Mouse (Mus musculus) layer of hippocampus, adult 2 months (tissue): ENCODE measurements at regions not wholly inside any gene's neighbourhood (a gene's known extent, or its start where the extent isn't known, plus 50 kb on each side); places are given as distances from the start of the nearest gene placed in this dataset.

Source experiments
- DNase-seq, 2 experiments: peaks; one replicate each; pipeline ENCODE4 v3.0.0; 2022; ENCODE audit warnings: low spot score in 2 of 2
- H3K27ac ChIP-seq: fragments of 200-600 bp; 2 replicates; pipeline ENCODE4 v1.8.1; 2022
- H3K4me3 ChIP-seq: fragments of 200-600 bp; 2 replicates; pipeline ENCODE4 v1.8.1; 2022; ENCODE audit warnings: mild to moderate bottlenecking
- CTCF ChIP-seq: fragments of 200-600 bp; conservative IDR thresholded peaks from 2 replicates; pipeline ENCODE4 v1.8.1; 2022; ENCODE audit warnings: antibody characterized with exemption, mild to moderate bottlenecking, moderate library complexity

DNA sequence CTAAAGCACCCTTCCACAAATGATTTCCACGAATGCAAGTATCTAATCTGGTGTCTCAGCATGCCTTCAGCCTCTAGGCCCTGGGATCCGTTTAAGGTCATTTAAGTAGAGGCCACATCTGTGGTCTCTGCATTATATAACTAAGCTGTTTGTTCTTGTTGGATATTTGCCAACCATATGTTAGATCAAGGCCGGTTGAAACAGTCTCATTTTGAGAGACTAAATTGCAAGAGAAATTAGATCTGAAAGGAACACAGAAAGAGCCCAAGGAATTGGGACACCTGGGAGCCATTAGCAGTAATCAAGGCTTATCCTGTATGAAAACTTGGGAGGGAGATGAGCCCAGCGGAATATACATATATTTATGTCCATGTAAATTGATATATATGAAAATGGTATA is 96.6 kb upstream of the Cnot2 start:
- no peak overlapping the region for H3K4me3 ChIP-seq
- TF ChIP-seq CTCF = no peak
- H3K27ac ChIP-seq = no peak overlapping the region
- no peak for DNase-seq

DNA sequence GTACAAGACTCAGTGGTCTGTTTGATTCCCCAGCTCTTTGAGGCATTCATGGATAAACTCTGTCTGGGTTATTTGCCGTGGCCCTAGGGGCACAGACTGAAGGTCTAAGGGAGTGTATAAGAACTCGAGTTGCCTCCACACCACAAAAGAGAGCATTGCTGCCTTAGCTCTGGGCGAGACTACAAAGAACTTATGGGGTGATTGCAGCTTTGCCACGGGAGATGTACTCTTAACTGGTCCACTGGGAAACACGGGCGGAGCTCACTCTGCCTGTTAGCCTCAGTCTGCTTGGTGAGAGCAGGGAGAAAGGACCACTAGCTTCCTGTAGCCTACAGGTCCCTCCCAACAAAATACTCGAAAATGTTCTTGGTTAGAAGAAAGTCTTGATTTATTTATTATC is 93.9 kb upstream of the Cnot2 start:
- no peak for DNase-seq
- Histone ChIP-seq H3K27ac (no peak overlapping the region), H3K4me3 (no peak overlapping the region)
- no peak for TF ChIP-seq CTCF

DNA sequence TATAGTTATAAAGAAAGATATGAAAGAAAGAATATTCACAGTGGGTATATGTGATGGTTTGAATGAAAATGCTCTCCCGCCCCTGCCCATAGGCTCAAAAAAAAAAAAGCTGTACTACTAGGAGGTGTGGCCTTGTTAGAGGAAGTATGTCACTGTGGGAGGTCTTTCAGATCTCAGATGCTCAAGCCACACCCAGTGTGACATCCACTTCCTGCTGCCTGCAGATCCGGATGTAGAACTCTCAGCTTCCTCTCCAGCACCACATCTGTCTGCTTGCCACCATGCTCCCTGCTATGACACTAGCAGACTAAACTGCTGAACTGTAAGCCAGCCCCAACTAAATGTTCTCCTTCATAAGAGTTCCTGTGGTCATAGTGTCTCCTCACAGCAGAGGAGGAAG is 93.0 kb upstream of the Cnot2 start:
- DNase-seq = no peak
- Histone ChIP-seq H3K27ac (no peak overlapping the region), H3K4me3 (no peak overlapping the region)
- no peak for TF ChIP-seq CTCF

DNA sequence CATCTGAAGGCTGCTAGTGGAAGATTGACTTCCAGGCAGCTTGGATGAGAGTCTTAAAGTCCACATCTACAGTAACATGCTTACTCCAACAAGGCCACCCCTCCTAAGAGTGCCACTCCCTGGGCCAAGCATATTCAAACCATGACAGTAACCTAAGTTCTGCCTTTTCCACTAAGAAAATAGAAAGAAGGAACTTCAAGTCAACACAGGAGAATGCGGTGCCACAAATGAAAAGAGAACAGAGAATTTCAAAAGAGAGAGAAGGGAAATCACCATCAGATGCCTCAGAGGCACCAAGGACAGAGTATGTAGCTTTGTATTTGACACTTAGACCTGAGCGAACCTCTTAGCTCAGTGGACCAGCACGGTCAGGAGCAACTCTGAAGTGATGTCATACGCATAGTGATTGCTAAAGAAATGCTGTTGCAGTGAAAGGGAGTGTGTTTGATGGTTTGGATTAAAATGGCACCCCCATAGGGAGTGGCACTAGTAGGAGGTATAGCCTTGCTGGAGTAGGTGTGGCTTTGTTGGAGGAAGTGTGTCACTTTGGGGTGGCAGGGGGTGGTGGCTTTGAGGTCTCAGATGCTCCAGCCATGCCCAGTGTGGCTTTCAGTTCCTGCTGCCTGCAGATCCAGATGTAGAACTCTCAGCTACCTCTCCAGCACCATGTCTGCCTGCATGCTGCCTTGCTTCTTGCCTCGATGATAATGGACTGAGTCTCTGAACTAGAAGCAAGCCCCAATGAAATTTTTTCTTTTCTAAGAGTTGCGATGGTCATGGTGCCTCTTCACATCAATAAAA is 77.1 kb upstream of the Cnot2 start:
- no peak for DNase-seq
- no peak for TF ChIP-seq CTCF
- no peak overlapping the region for H3K27ac ChIP-seq
- H3K4me3 ChIP-seq = no peak overlapping the region

DNA sequence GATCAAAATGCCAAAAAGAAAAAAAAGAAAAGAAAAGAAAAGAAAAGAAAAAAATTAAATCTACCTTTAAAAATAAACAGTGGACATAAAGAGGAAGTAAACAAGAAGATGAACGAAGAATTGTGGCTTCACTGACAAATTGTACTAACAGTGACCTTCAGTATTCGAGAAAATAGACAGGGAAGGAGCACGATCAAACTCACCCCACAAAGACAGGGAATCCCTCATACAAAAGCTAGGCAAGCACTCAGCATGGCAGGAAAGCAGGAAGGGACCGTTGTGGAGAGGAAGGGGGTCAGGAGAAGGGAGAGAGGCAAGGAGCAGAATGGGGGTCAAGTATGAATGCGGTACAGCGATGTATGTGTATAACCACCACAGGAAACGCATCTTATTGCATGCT is 74.6 kb upstream of the Cnot2 start:
- no peak overlapping the region for H3K27ac ChIP-seq
- DNase-seq = no peak
- no peak for TF ChIP-seq CTCF
- H3K4me3 ChIP-seq = no peak overlapping the region

DNA sequence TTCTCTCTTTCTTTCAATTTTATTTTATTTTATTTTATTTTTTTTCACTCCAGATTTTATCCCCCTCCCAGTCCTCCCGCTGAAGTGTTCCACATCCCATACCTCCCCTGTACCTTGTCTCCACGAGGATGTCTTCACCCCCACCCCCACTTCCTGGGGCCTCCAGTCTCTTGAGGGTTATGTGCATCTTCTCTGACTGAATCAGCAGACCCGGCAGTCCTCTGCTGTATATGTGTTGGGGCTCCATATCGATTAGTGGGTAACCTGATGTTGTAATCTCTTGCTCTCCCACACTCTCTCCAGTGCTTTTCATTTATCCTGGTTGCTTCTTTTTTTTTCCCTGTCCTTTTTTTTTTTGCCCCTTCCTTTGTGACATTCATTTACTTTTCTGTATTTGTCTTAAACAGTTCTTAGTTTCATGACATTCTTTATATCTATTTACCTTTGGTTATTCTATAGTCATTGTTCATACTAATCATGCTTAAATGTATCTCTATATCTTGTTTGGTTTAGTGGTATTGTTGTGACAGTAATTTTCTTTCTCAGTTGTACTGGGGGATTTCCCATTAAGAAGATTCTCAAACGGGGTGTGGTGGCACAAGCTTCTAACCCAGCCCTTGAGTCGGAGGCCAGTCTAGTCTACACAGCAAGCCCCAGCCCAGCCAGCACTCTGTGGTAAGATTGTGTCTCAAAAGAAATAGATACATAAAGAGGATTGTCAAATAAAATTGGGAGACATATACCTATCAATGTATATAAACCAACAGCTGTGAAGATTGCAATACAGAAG is 73.9 kb upstream of the Cnot2 start:
- no peak overlapping the region for H3K4me3 ChIP-seq
- DNase-seq = no peak
- H3K27ac ChIP-seq = no peak overlapping the region
- no peak for TF ChIP-seq CTCF

DNA sequence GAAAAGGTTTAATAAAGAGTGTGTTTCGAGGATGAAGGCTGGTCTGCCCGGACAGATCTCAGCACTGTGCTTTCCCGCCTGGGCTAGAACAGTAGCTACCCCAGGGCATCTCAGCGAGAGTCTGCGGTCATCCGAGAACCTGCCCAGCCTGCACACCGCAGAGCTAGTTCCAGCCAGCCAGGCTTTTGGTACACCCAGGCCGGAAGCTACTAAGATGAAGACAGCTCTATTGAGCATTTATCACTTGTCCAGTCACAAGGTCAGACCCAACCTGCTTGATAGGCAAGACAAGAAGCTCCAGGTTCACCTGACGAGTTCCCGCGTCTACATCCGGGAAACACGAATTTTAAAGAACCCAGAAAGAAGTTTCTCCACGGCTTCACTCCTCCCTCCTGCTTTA is 72.8 kb upstream of the Cnot2 start:
- H3K4me3 ChIP-seq = no peak overlapping the region
- H3K27ac ChIP-seq = peak overlapping the region; percentile 85
- TF ChIP-seq CTCF = no peak
- DNase-seq = no peak

DNA sequence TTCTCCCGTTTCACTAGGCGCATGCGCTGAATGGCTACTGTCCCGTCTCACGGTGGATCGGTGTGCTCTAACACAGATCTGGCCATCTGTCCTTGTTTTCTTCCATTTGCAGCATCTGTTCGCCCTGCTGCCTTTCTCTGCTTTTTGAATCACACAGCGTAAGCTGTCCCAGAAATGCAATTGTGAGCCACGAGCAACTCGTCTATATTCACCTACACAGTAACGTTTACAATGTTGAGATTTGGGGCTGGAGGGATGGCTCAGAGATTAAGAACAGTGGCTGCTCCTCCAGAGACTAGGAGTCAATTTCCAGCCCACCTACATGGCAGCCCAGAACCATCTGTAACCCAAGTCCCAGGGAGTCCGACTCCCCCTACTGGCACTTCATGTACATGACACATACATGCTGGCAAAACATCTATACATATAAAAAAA is 72.2 kb upstream of the Cnot2 start:
- H3K4me3 ChIP-seq = no peak overlapping the region; the same call in 1 of the 2 replicates
- peak; percentile 81 to 89 for DNase-seq
- TF ChIP-seq CTCF = peak; percentile 76
- H3K27ac ChIP-seq = peak overlapping the region; percentile 85

DNA sequence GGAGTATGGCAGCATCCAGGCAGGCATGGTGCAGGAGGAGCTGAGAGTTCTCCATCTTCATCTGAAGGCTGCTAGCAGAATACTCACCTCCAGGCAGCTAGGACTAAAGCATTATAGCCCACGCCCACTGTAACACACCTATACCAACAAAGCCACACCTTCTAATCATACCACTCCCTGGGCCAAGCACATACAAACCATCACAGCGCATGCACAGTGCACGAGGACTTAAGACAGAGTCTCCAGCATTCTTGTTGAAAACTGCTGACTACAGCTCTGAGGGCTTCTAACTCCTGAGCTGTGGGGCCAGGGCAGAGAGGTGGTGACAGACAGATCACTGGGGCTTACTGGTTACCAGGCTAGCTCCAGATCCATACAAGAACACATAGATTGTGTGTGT is 68.0 kb upstream of the Cnot2 start:
- H3K27ac ChIP-seq = no peak overlapping the region
- DNase-seq = no peak
- no peak for TF ChIP-seq CTCF
- no peak overlapping the region for H3K4me3 ChIP-seq

DNA sequence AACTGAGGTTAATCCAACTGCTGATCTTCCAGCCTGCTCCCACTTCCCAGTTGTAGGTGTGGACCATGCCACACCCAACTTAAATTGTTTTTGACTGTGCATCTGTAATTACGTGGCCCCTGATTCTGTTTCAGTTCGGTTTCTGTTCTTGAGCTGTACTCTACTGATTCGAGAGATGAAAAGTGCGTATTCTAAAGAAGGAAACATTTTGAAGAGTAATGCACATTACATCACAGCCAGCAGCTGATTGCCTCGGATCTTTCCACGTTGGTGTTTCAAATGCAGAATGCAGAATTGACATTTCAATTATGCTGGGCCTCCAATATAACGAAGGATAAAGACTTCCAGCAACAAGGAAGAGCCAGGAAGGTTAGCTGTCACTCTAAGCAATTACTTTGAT is 64.7 kb upstream of the Cnot2 start:
- H3K4me3 ChIP-seq = no peak overlapping the region
- no peak for TF ChIP-seq CTCF
- 0 out of 2 replicates have a peak overlapping the region, but pooled peaks have one; percentile 23 for H3K27ac ChIP-seq
- peak in 1 of 2 experiments; percentile 18 for DNase-seq

DNA sequence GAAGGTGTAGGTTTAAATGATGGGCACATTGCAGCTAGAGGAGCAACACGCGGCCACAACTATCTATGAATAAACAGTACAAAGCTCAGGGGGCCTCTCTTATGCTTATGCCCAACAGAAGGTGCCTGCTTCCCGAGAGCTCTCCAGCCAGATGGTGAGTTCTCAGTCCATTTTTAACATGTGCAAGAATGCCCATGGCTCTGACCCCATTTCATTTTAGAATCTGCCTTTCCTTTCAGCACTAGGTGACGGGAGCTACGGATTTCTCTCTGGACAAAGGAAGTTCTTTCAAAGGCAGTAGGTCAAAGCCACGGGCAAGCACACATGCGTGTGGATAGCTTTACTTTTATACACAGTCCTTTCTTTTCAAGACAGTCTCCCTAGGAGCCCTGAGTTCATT is 64.3 kb upstream of the Cnot2 start:
- no peak overlapping the region for H3K4me3 ChIP-seq
- DNase-seq = no peak
- no peak for TF ChIP-seq CTCF
- H3K27ac ChIP-seq = 0 out of 2 replicates have a peak overlapping the region, but pooled peaks have one; percentile 23

DNA sequence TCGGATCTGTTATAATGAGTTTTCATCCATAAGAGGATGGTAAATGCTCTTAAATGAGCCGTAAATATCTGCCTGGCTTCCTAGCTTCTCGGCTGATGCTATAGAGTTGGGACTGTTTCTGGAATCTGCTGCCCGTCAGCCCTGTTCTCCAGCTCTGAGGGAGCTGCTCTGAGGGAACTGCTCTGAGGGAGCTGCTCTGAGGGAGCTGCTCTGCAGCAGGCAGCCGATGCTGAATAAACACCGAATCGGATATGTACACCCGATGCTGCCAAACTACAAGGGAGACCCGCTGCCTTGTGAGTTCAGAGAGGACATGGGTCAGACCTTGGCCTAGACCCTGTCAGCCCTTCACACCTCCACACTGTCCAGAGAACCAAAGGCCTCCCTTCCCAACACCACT is 63.8 kb upstream of the Cnot2 start:
- DNase-seq = no peak
- TF ChIP-seq CTCF = no peak
- Histone ChIP-seq H3K27ac (no peak overlapping the region), H3K4me3 (no peak overlapping the region)
